Mouse (Mus musculus): ENCODE data around the gene Fam117a. TPM values are rescaled to one million over a fixed set of nuclear protein-coding genes. Genes with fewer than 3 reads are reported as not detected.

Gene Fam117a
- total and polyA plus RNA-seq, 2 experiments from 2014 or later, result 1.9 to 10.7 TPM

- DNase-seq (ENCODE audit: low spot score) (no peak), ATAC-seq (no peak)
- no peaks in the 10 kb centered on the region for H3K9me3 ChIP-seq (ENCODE audit: low read length)
- H3K9ac ChIP-seq (replicated peaks; ENCODE audit: low read length), result no peak overlapping the region
- H3K4me1 ChIP-seq (ENCODE audit: insufficient read depth, low read length), result 0 out of 2 replicates have a peak, but pooled peaks cover 6% of the 10 kb centered on the region
- 93% methylated on average over 2 of the region's 2 CpGs for WGBS
- no peaks in the 10 kb centered on the region for H3K36me3 ChIP-seq (ENCODE audit: insufficient read depth, low read length)
- no peak for TF ChIP-seq CTCF (IDR thresholded peaks at IDR 0.05; ENCODE audit: low read depth)
- H3K4me3 ChIP-seq (ENCODE audit: low read length), result no peak overlapping the region
- no peak overlapping the region for H3K27ac ChIP-seq
- no peak overlapping the region for H3K4me2 ChIP-seq (ENCODE audit: low read depth, low read length)
- H3K27me3 ChIP-seq (ENCODE audit: insufficient read depth, low read length), result no peaks in the 10 kb centered on the region
Measured at GRCm38 (mm10) chr11:95352686-95353085, 15.9 kb downstream of the Fam117a start.

GRCm38 (mm10) chr11:95353226-95353625 lies 16.4 kb downstream of the Fam117a start:
- no peak for TF ChIP-seq CTCF (IDR thresholded peaks at IDR 0.05; ENCODE audit: low read depth)
- no peaks in the 10 kb centered on the region for H3K9me3 ChIP-seq (ENCODE audit: low read length)
- 93% methylated on average over 9 of the region's 9 CpGs for WGBS
- H3K4me3 ChIP-seq (ENCODE audit: low read length), result no peak overlapping the region
- no peak overlapping the region for H3K9ac ChIP-seq (replicated peaks; ENCODE audit: low read length)
- no peak overlapping the region for H3K27ac ChIP-seq
- H3K36me3 ChIP-seq (ENCODE audit: insufficient read depth, low read length), result no peaks in the 10 kb centered on the region
- no peak overlapping the region for H3K4me2 ChIP-seq (ENCODE audit: low read depth, low read length)
- 0 out of 2 replicates have a peak, but pooled peaks cover 6% of the 10 kb centered on the region for H3K4me1 ChIP-seq (ENCODE audit: insufficient read depth, low read length)
- DNase-seq (ENCODE audit: low spot score) (no peak), ATAC-seq (no peak)
- H3K27me3 ChIP-seq (ENCODE audit: insufficient read depth, low read length), result no peaks in the 10 kb centered on the region

- H3K4me1 ChIP-seq (ENCODE audit: insufficient read depth, low read length), result 0 out of 2 replicates have a peak, but pooled peaks cover 6% of the 10 kb centered on the region
- no peaks in the 10 kb centered on the region for H3K27me3 ChIP-seq (ENCODE audit: insufficient read depth, low read length)
- H3K27ac ChIP-seq, result no peak overlapping the region
- no peak for TF ChIP-seq CTCF (IDR thresholded peaks at IDR 0.05; ENCODE audit: low read depth)
- DNase-seq (ENCODE audit: low spot score) (no peak), ATAC-seq (no peak)
- no peak overlapping the region for H3K4me3 ChIP-seq (ENCODE audit: low read length)
- 92% methylated on average over 14 of the region's 14 CpGs for WGBS
- no peaks in the 10 kb centered on the region for H3K36me3 ChIP-seq (ENCODE audit: insufficient read depth, low read length)
- H3K9me3 ChIP-seq (ENCODE audit: low read length), result no peaks in the 10 kb centered on the region
- no peak overlapping the region for H3K9ac ChIP-seq (replicated peaks; ENCODE audit: low read length)
- no peak overlapping the region for H3K4me2 ChIP-seq (ENCODE audit: low read depth, low read length)
Measured at GRCm38 (mm10) chr11:95354228-95354944, 17.6 kb downstream of the Fam117a start.

GRCm38 (mm10) chr11:95354945-95355660 lies 18.3 kb downstream of the Fam117a start:
- H3K4me2 ChIP-seq (ENCODE audit: low read depth, low read length), result no peak overlapping the region
- H3K4me1 ChIP-seq (ENCODE audit: insufficient read depth, low read length), result 0 out of 2 replicates have a peak, but pooled peaks cover 6% of the 10 kb centered on the region
- no peaks in the 10 kb centered on the region for H3K36me3 ChIP-seq (ENCODE audit: insufficient read depth, low read length)
- H3K4me3 ChIP-seq (ENCODE audit: low read length), result no peak overlapping the region
- H3K9me3 ChIP-seq (ENCODE audit: low read length), result no peaks in the 10 kb centered on the region
- no peak overlapping the region for H3K9ac ChIP-seq (replicated peaks; ENCODE audit: low read length)
- no peaks in the 10 kb centered on the region for H3K27me3 ChIP-seq (ENCODE audit: insufficient read depth, low read length)
- WGBS, result 84% methylated on average over 12 of the region's 12 CpGs
- no peak for TF ChIP-seq CTCF (IDR thresholded peaks at IDR 0.05; ENCODE audit: low read depth)
- no peak for ATAC-seq
- no peak overlapping the region for H3K27ac ChIP-seq
- DNase-seq (ENCODE audit: low spot score), result no peak

- ATAC-seq (no peak), DNase-seq (ENCODE audit: low spot score) (no peak)
- Histone ChIP-seq H3K4me1 (ENCODE audit: insufficient read depth, low read length) (0 out of 2 replicates have a peak, but pooled peaks cover 6% of the 10 kb centered on the region), H3K9me3 (ENCODE audit: low read length) (no peaks in the 10 kb centered on the region), H3K27ac (no peak overlapping the region), H3K9ac (replicated peaks; ENCODE audit: low read length) (no peak overlapping the region), H3K4me2 (ENCODE audit: low read depth, low read length) (no peak overlapping the region), H3K4me3 (ENCODE audit: low read length) (no peak overlapping the region), H3K27me3 (ENCODE audit: insufficient read depth, low read length) (no peaks in the 10 kb centered on the region), H3K36me3 (ENCODE audit: insufficient read depth, low read length) (no peaks in the 10 kb centered on the region)
- WGBS, result 85% methylated on average over 5 of the region's 5 CpGs
- no peak for TF ChIP-seq CTCF (IDR thresholded peaks at IDR 0.05; ENCODE audit: low read depth)
Measured at GRCm38 (mm10) chr11:95355661-95356011, 18.8 kb downstream of the Fam117a start.

- WGBS, result 90% methylated on average over 7 of the region's 7 CpGs
- Histone ChIP-seq H3K4me2 (ENCODE audit: low read depth, low read length) (no peak overlapping the region), H3K4me3 (ENCODE audit: low read length) (no peak overlapping the region), H3K9me3 (ENCODE audit: low read length) (no peaks in the 10 kb centered on the region), H3K36me3 (ENCODE audit: insufficient read depth, low read length) (no peaks in the 10 kb centered on the region), H3K27ac (no peak overlapping the region), H3K27me3 (ENCODE audit: insufficient read depth, low read length) (no peaks in the 10 kb centered on the region), H3K9ac (replicated peaks; ENCODE audit: low read length) (no peak overlapping the region), H3K4me1 (ENCODE audit: insufficient read depth, low read length) (0 out of 2 replicates have a peak, but pooled peaks cover 6% of the 10 kb centered on the region)
- no peak for ATAC-seq
- no peak for TF ChIP-seq CTCF (IDR thresholded peaks at IDR 0.05; ENCODE audit: low read depth)
- DNase-seq (ENCODE audit: low spot score), result no peak
Measured at GRCm38 (mm10) chr11:95356039-95356438, 19.2 kb downstream of the Fam117a start.
